Mouse (Mus musculus): ENCODE data around the gene Gm17545. TPM values are rescaled to one million over a fixed set of nuclear protein-coding genes. Genes with fewer than 3 reads are reported as not detected.

Gene Gm17545
- total RNA-seq, 2 experiments from 2014 or later = not detected

- DNase-seq = no peak
- intact Hi-C loops (cut with DNase I) = no loop called here
These were observed 30.6 kb downstream of the Gm17545 start for GRCm38 (mm10) chr9:22484562-22485308.

DNA sequence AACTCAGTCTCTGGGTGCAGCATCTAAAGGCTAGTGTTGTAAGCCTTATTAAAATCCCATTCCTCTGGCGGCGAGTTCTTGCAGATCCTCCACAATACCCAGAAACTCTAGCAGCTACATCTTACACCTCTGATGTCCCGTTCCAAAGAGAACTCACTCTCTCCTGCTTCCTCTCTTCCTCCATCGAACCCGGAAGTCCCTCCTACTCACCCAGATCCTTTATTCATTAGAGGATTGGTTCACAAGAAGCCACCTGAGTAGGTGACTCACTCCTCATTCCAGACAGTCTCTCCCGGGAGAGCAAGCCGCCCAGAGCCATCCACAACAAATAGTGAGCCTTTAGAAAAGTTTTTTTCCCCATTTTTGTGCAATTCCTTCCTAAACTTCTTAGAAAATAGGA is 32.1 kb downstream of the Gm17545 start:
- intact Hi-C loops (cut with DNase I) = no loop called here
- DNase-seq = no peak

GRCm38 (mm10) chr9:22488963-22489362 is 34.9 kb downstream of the Gm17545 start:
- DNase-seq = no peak
- intact Hi-C loops (cut with DNase I) = no loop called here

DNA sequence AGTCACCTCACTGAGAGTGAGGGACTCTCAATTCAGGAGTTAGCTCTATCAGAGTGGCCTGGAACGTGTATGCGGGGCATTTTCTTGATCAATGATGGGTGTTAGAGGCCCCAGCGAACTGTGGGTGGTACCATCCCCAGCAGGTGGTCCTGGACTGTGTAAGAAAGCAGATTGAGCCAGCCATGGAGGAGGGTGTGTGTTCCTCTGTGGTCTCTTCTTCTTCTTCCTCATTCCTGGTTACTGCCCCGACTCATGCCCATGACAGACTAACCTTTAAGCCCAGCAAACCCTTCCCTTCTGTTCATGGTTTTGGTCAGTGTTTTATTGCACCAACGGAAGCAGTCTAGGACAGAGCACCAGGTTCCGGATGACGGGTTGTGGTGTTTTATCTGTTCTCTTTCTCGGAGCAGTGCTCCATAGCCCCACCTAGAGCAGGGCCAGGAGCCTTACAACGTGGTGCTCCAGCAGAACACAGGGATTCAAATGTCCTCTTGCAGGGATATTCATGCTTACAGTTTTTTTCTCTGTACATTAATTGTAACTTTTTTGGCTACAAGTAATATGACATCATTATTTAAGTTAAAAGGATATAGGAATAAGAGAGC is 40.2 kb downstream of the Gm17545 start:
- intact Hi-C loops (cut with DNase I) = no loop called here
- no peak for DNase-seq

- intact Hi-C loops (cut with DNase I) = no loop called here
These were observed 41.0 kb downstream of the Gm17545 start for GRCm38 (mm10) chr9:22495133-22495532.

GRCm38 (mm10) chr9:22497021-22497767 is 43.1 kb downstream of the Gm17545 start:
- intact Hi-C loops (cut with DNase I) = no loop called here
- no peak for DNase-seq

More at GRCm38 (mm10) chr9:22495133-22495532, 41.0 kb downstream of the Gm17545 start:
- no peak for DNase-seq

- no peak for DNase-seq
These were observed 48.9 kb downstream of the Gm17545 start for GRCm38 (mm10) chr9:22502972-22503371.

DNA sequence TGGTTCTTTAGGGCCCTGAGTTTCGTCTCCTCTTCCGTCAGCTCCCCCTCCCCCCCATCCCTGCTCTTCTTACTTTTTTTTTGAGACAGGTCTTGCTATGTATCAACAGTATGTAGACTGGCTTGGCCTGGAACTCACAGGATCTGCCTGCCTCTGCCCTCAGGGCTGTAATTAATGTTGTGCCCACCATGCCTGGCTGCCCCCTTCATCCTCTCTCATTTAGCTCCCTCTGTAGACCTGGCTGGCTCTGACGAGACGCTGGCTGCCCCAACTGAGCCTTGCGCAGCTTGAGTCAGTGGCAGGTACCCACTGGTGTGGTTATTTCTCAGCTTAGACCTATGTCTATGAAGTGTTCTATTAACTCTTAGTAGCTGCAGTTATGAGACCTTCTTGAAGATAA is 49.5 kb downstream of the Gm17545 start:
- DNase-seq = no peak
- intact Hi-C loops (cut with DNase I) = no loop called here

More at GRCm38 (mm10) chr9:22502972-22503371, 48.9 kb downstream of the Gm17545 start:
- intact Hi-C loops (cut with DNase I) = no loop called here

- intact Hi-C loops (cut with DNase I) = no loop called here
- no peak for DNase-seq
These were observed 51.5 kb downstream of the Gm17545 start for GRCm38 (mm10) chr9:22505574-22505973.

Other genes starting within 250 kb of the Gm17545 start
- gene Zfp809, start 228.6 kb upstream of the Gm17545 start, total RNA-seq (2021) = 10 to 100 TPM; 40.2 to 40.8 TPM
- gene Zfp599, start 194.4 kb upstream of the Gm17545 start, total RNA-seq (2021) = 1 to 10 TPM in 1 of 2 experiments, under 1 TPM in 1; 0.60 to 1.0 TPM
- gene Zfp810, start 146.6 kb upstream of the Gm17545 start, total RNA-seq (2021) = 1 to 10 TPM; 7.1 to 8.9 TPM
- 1 to 10 TPM; 6.0 to 9.2 TPM for gene Anln, start 65.1 kb upstream of the Gm17545 start, total RNA-seq (2021)
- gene 9530077C05Rik, start 42.8 kb upstream of the Gm17545 start, total RNA-seq (2021) = under 1 TPM; 0.39 to 0.55 TPM
- gene Rp9, start 15.5 kb downstream of the Gm17545 start, total RNA-seq (2021) = 10 to 100 TPM; 39.4 to 39.5 TPM
- gene Bbs9, start 21.4 kb downstream of the Gm17545 start, total RNA-seq (2021) = 10 to 100 TPM; 13.1 to 14.0 TPM